Mouse (Mus musculus) testis, adult 2 months (tissue): ENCODE results near the gene Nudt22. TPM values are rescaled to one million over a fixed set of nuclear protein-coding genes. Genes with fewer than 3 reads are reported as not detected.

ENCODE experiments used
- H3K27ac ChIP-seq: fragments of 200-500 bp; 2 replicates; pipeline ENCODE4 v1.5.1; 2012; ENCODE audit warnings: low read depth, low read length; ENCODE audit not compliant: control insufficient read depth, insufficient read depth
- H3K27me3 ChIP-seq: fragments of 200-500 bp; 2 replicates; pipeline ENCODE4 v1.6.1; 2012; ENCODE audit warnings: mild to moderate bottlenecking, low read length, moderate library complexity; ENCODE audit not compliant: control insufficient read depth, insufficient read depth
- H3K36me3 ChIP-seq: fragments of 200-500 bp; 2 replicates; pipeline ENCODE4 v1.6.1; 2012; ENCODE audit warnings: mild to moderate bottlenecking, low read length; ENCODE audit not compliant: control insufficient read depth, insufficient read depth
- H3K4me1 ChIP-seq: fragments of 200-500 bp; 2 replicates; pipeline ENCODE4 v1.6.1; 2012; ENCODE audit warnings: low read length; ENCODE audit not compliant: control insufficient read depth, insufficient read depth
- H3K4me3 ChIP-seq: fragments of 200-500 bp; 2 replicates; pipeline ENCODE4 v1.5.1; 2012; ENCODE audit warnings: low read depth, mild to moderate bottlenecking, low read length, moderate library complexity, mixed read lengths; ENCODE audit not compliant: control insufficient read depth
- CTCF ChIP-seq: fragments of 200-500 bp; IDR thresholded peaks from 2 replicates; pipeline ENCODE4 v1.5.1; 2012; ENCODE audit warnings: low read depth, mild to moderate bottlenecking, inconsistent platforms, low read length, moderate library complexity; ENCODE audit not compliant: control insufficient read depth, insufficient read depth, insufficient replicate concordance
- POLR2A ChIP-seq: fragments of 200-500 bp; IDR thresholded peaks from 2 replicates; pipeline ENCODE4 v1.6.1; 2012; ENCODE audit warnings: low read depth, mild to moderate bottlenecking, inconsistent platforms, low read length, moderate library complexity; ENCODE audit not compliant: control insufficient read depth
- polyA plus RNA-seq: library from polyadenylated mRNA; depleted of rRNA; stranded (reverse); fragments of >200 nt; gene quantifications from 2 replicates; pipeline ENCODE4 v1.2.3, GENCODE M21; 2012; rRNA removed

Nudt22 gene
- polyA plus RNA-seq = 8.6 and 10.0 TPM in 2 replicates

DNA sequence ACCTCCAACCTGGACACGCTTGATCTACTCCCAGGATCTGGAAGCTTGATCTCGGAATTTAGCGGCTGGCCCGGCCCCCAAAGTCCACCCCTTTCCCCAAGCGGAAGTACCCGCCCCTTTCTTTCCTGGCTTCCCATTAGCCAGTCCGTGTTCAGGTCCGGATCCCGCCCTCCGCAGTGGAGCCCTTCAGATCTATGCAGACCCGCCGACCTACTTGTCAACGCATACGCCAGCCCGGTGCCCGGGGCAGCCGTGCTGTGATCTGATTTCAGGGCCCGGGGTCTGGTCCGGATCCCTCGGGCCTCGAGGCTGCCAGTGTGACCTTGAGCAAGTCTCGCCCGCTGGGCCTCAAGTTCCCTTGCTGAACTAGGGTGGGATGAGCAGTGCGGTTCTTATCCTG is at the start of gene Nudt22, which contains the start of gene Trpt1:
TSS of gene Nudt22 (minus strand) at position 112 of the 400 bp plus-strand sequence.
TSS of gene Trpt1 (plus strand) at position 126 of the 400 bp plus-strand sequence.
- Histone ChIP-seq H3K27me3 (no peaks in the 10 kb centered on the region), H3K4me1 (peaks cover 23% of the 10 kb centered on the region), H3K36me3 (no peaks in the 10 kb centered on the region), H3K27ac (peak within 1 kb of the TSS; percentile 61; the same call in 1 of the 2 replicates), H3K4me3 (peak within 1 kb of the TSS; percentile 85)
- TF ChIP-seq POLR2A (peak; percentile 51; the same call in 1 of the 2 replicates), CTCF (no peak)

DNA sequence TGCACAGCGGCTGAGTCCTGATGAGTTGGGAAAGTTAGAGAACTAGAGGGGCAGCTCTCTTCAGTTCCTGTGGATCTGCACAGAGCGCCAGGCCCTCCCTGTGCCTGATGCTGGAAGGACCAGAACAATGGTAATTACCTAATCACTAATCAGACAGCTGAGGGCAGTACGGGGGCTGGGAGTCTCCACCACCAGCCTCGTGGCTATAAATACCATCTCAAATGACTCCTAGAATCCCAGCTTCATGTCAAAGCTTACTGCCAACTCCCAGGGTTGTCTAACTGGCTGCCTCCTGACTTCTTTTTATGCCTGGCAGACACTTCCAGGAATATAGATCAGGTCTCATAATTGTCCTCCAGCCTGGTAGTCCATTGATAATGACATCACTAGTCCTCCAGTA is 48.8 kb upstream of the Nudt22 start:
- no peak overlapping the region for H3K4me3 ChIP-seq
- no peaks in the 10 kb centered on the region for H3K27me3 ChIP-seq
- H3K27ac ChIP-seq = no peak overlapping the region
- no peaks in the 10 kb centered on the region; the same call in 1 of the 2 replicates for H3K4me1 ChIP-seq
- no peaks in the 10 kb centered on the region for H3K36me3 ChIP-seq
- no peak for TF ChIP-seq CTCF

DNA sequence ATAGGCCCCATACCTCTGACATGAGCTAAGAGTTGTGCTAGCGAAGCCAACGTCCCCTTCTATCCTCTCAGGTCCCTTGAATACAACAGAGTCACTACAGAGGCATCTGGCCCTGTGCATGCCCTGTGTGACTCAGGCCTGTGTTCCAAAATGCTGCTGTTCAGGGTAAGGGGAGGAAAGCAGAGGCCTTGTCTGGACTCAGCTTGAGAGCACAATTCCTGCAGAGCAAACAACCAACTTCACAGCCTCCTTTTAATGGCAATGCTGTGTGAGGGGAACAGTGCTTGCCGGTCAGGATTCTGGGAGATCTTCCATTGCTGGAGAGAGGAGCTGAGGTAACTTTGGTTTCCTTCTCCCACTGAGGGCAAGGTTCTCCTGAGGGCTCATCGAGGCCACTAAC is 48.4 kb upstream of the Nudt22 start:
- H3K4me1 ChIP-seq = no peaks in the 10 kb centered on the region; the same call in 1 of the 2 replicates
- TF ChIP-seq CTCF (no peak), POLR2A (no peak)
- no peak overlapping the region for H3K4me3 ChIP-seq
- H3K27me3 ChIP-seq = no peaks in the 10 kb centered on the region
- H3K36me3 ChIP-seq = no peaks in the 10 kb centered on the region
- no peak overlapping the region for H3K27ac ChIP-seq

DNA sequence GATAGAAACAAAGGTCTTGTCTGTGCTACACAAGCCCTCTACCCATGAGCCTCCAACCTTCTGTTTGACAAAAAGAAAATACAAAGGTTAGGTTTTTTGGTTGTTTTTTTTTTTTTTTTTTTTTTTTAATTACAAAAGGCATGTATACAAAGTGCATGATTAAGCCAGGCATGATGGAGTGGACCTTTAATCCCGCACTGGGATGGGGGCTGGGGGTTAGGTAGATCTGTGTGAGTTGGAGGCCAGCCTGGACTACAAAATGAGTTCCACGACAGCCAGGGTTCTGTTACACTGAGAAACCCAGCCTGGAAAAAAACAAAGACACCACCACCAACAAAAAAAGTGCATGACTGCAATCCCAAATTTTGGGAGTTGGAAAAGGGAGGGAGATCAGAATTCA is 45.3 kb upstream of the Nudt22 start:
- TF ChIP-seq CTCF (no peak), POLR2A (no peak)
- no peaks in the 10 kb centered on the region for H3K36me3 ChIP-seq
- no peak overlapping the region for H3K27ac ChIP-seq
- H3K27me3 ChIP-seq = no peaks in the 10 kb centered on the region
- peak overlapping the region; percentile 96; the same call in 1 of the 2 replicates for H3K4me3 ChIP-seq
- peaks cover 5% of the 10 kb centered on the region for H3K4me1 ChIP-seq

DNA sequence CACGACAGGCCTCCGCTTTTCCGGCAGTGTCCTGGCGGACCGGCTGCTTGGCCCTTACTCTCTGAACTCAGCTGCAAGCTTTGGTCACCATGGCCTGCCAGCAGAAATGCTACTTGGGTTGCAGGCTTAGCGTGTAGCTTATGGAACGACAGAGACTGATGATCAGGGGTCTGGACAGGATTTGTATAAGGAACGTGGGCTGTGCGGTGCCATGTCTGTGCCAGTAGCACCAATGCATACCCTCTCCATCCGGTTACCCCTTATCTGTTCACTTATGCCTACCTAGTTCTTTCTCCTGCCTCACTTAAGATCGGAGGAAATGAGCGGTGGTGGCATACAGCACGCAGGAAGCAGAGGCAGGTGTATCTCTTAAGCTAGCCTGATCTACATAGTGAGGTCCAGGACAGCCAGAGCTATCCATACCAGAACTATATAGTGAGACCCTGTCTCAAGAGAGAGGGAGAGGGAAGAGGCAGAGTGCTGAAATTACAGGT is 44.8 kb upstream of the Nudt22 start:
- Histone ChIP-seq H3K27me3 (no peaks in the 10 kb centered on the region), H3K4me3 (peak overlapping the region; percentile 96), H3K4me1 (peaks cover 5% of the 10 kb centered on the region), H3K36me3 (no peaks in the 10 kb centered on the region), H3K27ac (peak overlapping the region; percentile 87)
- no peak for TF ChIP-seq CTCF
- TF ChIP-seq POLR2A = no peak; the same call in 1 of the 2 replicates

DNA sequence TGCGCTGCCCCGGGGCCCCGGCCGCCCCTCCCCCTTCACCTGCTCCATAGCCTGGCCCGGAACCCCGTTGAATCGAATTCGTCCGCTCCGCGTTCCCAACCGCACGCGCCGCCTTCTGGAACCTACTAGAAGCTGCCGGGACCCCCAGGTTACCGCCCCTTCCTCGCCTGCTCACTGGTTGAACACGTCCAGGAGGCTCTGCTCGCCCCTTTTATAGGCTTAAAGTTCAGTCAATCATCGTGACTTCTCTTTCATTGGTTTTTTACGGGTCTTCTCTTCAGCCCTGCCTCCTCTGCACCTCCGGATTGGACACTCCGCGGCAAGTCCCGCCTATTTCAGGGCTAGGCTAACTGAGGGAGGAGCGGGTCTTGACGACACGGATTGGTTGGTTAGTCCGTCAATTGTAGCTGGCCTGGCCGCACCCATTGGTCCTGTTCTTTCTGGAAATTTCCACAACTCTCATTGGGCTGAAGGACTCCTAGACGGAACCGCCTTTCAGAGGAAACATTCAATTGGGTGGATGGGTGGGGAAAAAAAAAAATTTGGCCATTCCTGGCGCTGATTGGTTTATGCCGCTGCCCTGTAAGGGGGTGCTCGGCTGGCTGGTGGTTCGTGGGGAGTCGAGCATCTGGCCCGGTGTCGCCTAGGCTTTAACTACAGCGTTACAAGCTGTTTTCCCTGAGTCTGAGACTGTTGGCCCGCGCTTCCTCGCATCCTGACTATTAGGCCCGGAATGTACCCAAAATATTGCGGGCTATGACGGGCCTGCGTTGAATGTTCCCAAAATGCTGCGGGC is 44.1 kb upstream of the Nudt22 start, which contains the start of gene Stip1:
TSS of gene Stip1 (minus strand) at position 127 of the 796 bp plus-strand sequence.
- Histone ChIP-seq H3K27ac (peak within 1 kb of the TSS; percentile 96), H3K27me3 (no peaks in the 10 kb centered on the region), H3K4me3 (peak within 1 kb of the TSS; percentile 96), H3K4me1 (peaks cover 5% of the 10 kb centered on the region), H3K36me3 (no peaks in the 10 kb centered on the region)
- TF ChIP-seq POLR2A = peak; percentile 79
- no peak for TF ChIP-seq CTCF

DNA sequence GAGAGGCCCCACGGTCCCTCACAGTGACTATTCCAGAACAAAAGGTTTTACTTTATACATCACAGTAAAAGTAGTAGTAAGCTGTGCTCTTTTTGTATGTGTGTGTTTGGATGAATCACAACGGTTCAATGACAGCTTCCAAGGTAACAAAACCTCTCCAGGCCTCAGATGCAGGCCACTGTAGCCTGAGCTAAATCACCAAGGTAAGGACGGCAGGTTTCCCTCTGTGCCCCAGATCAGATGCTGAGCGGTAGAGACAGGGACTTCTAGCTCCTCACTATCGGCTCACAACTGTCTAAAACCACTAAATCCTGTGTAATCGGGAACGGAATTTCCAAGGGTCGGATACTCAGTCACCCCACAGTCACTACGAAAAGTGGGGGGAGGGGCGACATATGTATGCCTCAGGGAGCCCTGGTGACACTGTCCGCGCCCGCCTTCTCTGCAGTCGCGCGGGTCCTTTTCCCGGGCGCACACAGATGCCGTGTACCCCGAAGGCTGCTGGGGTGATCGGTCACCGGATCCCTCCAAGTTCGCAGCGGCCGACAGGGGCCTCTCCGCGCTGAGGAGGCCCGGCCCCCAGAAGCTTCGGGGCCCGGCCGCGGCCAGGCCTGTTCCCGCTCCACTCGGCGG is 43.3 kb upstream of the Nudt22 start:
- Histone ChIP-seq H3K27me3 (no peaks in the 10 kb centered on the region), H3K4me3 (peak overlapping the region; percentile 96)

DNA sequence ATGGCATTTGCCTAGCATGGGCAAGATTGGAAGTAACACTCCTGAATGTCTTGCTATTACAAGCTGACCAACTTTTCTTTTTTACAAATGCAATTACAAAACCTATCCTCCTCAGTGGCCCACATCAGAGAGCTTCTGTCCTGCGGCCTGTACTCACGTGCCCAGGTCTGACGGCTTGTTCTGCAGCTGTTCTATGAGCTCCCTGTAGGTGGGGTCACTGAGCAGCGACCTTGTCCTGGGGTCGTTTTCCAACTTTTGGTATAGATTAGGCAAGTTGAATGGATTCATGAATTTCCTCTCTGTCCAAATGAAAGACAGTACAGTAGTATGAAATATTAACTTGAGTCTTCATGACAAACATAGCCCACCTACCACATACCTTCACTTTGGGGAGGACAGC is 38.1 kb upstream of the Nudt22 start:
- peaks cover 5% of the 10 kb centered on the region for H3K4me1 ChIP-seq
- H3K27ac ChIP-seq = no peak overlapping the region
- peaks cover 4% of the 10 kb centered on the region; the same call in 1 of the 2 replicates for H3K36me3 ChIP-seq
- no peak for TF ChIP-seq CTCF
- no peak for TF ChIP-seq POLR2A
- no peaks in the 10 kb centered on the region for H3K27me3 ChIP-seq
- H3K4me3 ChIP-seq = no peak overlapping the region

More for the DNA sequence above, 43.3 kb upstream of the Nudt22 start:
- TF ChIP-seq CTCF = no peak
- no peak for TF ChIP-seq POLR2A
- Histone ChIP-seq H3K36me3 (no peaks in the 10 kb centered on the region), H3K4me1 (peaks cover 5% of the 10 kb centered on the region), H3K27ac (peak overlapping the region; percentile 96)
